Mouse (Mus musculus) midbrain, embryonic 16.5 days (tissue): ENCODE data around the gene Sntb2. TPM values are rescaled to one million over a fixed set of nuclear protein-coding genes. Genes with fewer than 3 reads are reported as not detected.

Experiments
- ATAC-seq: fragments of 200-750 bp; cut with Nextera tagmentation; 2 replicates; pipeline ENCODE4 v1.8.0; 2017; ENCODE audit warnings: moderate TSS enrichment
- H3K27ac ChIP-seq: fragments of 300-500 bp; sonication (generic); 2 replicates; pipeline ENCODE4 v1.5.1; 2014; ENCODE audit warnings: mild to moderate bottlenecking, low read length, mixed read lengths
- H3K27me3 ChIP-seq: fragments of 300-500 bp; sonication (generic); 2 replicates; pipeline ENCODE4 v1.6.1; 2014; ENCODE audit warnings: low read depth, low read length, mixed read lengths; ENCODE audit not compliant: control insufficient read depth, insufficient read depth
- H3K36me3 ChIP-seq: fragments of 300-500 bp; sonication (generic); 2 replicates; pipeline ENCODE4 v1.6.1; 2014; ENCODE audit warnings: mild to moderate bottlenecking, low read length, moderate library complexity, mixed read lengths; ENCODE audit not compliant: control insufficient read depth, insufficient read depth
- H3K4me1 ChIP-seq: fragments of 300-500 bp; sonication (generic); 2 replicates; pipeline ENCODE4 v1.6.1; 2014; ENCODE audit warnings: mild to moderate bottlenecking, low read length, mixed read lengths; ENCODE audit not compliant: control insufficient read depth, insufficient read depth
- H3K4me2 ChIP-seq: fragments of 300-500 bp; sonication (generic); 2 replicates; pipeline ENCODE4 v1.6.1; 2014; ENCODE audit warnings: mild to moderate bottlenecking, low read length, mixed read lengths
- H3K4me3 ChIP-seq: fragments of 300-500 bp; sonication (generic); 2 replicates; pipeline ENCODE4 v1.5.1; 2014; ENCODE audit warnings: low read depth, mild to moderate bottlenecking, low read length, moderate library complexity, mixed read lengths
- H3K9ac ChIP-seq: fragments of 300-500 bp; sonication (generic); 2 replicates; pipeline ENCODE4 v1.6.1; 2014; ENCODE audit warnings: low read depth, low read length, mixed read lengths
- H3K9me3 ChIP-seq: fragments of 300-500 bp; sonication (generic); replicated peaks from 2 replicates; pipeline ENCODE4 v1.6.1; 2014; ENCODE audit warnings: mild to moderate bottlenecking, low read length, mixed read lengths; ENCODE audit not compliant: control insufficient read depth, poor library complexity, severe bottlenecking
- WGBS: fragments of 180-500 bp; shearing (Covaris S2); extraction: QIAGEN DNeasy Blood & Tissue Kit; methylation state at CpG from one replicate; pipeline ENCODE4 v1.1.7; 2014; 5-methylcytosine and 5-hydroxymethylcytosine counted together
- polyA plus RNA-seq: library from polyadenylated mRNA; unstranded; fragments of >200 nt; fragmentation: Nextera tagmentation; extraction: Ambion mirVana; gene quantifications from 2 replicates; pipeline ENCODE4 v1.2.1, GENCODE M21; 2015

The Sntb2 gene
- polyA plus RNA-seq, 1 experiment from 2014 or later = 4.3 TPM

- no peaks in the 10 kb centered on the region for H3K9me3 ChIP-seq
- H3K4me1 ChIP-seq = peaks cover 11% of the 10 kb centered on the region
- peaks cover under 1% of the 10 kb centered on the region; the same call in 1 of the 2 replicates for H3K27me3 ChIP-seq
- no peaks in the 10 kb centered on the region for H3K36me3 ChIP-seq
- peak overlapping the region; percentile 89; the same call in 1 of the 2 replicates for H3K27ac ChIP-seq
- H3K9ac ChIP-seq = peak overlapping the region; percentile 87
- WGBS = under 1% methylated on average over 26 of the region's 26 CpGs
- peak overlapping the region; percentile 84 for H3K4me3 ChIP-seq
- ATAC-seq = peak; percentile 38
- peak overlapping the region; percentile 87 for H3K4me2 ChIP-seq
Measured at GRCm38 (mm10) chr8:106936478-106937051, 1.0 kb downstream of the Sntb2 start.

GRCm38 (mm10) chr8:106937081-106937800 lies 1.7 kb downstream of the Sntb2 start:
- H3K4me1 ChIP-seq = peaks cover 11% of the 10 kb centered on the region
- no peak overlapping the region for H3K27ac ChIP-seq
- no peaks in the 10 kb centered on the region for H3K36me3 ChIP-seq
- 40% methylated on average over 14 of the region's 14 CpGs for WGBS
- peak overlapping the region; percentile 87 for H3K9ac ChIP-seq
- H3K4me3 ChIP-seq = peak overlapping the region; percentile 84
- no peak for ATAC-seq
- H3K9me3 ChIP-seq = no peaks in the 10 kb centered on the region
- no peaks in the 10 kb centered on the region for H3K27me3 ChIP-seq
- H3K4me2 ChIP-seq = peak overlapping the region; percentile 87

- Histone ChIP-seq H3K36me3 (no peaks in the 10 kb centered on the region), H3K9ac (no peak overlapping the region), H3K4me3 (no peak overlapping the region), H3K9me3 (no peaks in the 10 kb centered on the region), H3K4me2 (no peak overlapping the region), H3K4me1 (peaks cover 12% of the 10 kb centered on the region), H3K27me3 (no peaks in the 10 kb centered on the region), H3K27ac (no peak overlapping the region)
- WGBS = 71% methylated on average over 3 of the region's 3 CpGs
- ATAC-seq = no peak
Measured at GRCm38 (mm10) chr8:106941806-106942205, 6.3 kb downstream of the Sntb2 start.

- H3K36me3 ChIP-seq = no peaks in the 10 kb centered on the region
- no peak for ATAC-seq
- 91% methylated on average over 3 of the region's 3 CpGs for WGBS
Measured at GRCm38 (mm10) chr8:106943874-106944418, 8.4 kb downstream of the Sntb2 start.

GRCm38 (mm10) chr8:106944756-106945155 lies 9.2 kb downstream of the Sntb2 start:
- ATAC-seq = no peak
- no peaks in the 10 kb centered on the region for H3K9me3 ChIP-seq
- no peak overlapping the region for H3K27ac ChIP-seq
- no peak overlapping the region for H3K4me2 ChIP-seq
- no peaks in the 10 kb centered on the region for H3K27me3 ChIP-seq
- no peak overlapping the region for H3K4me3 ChIP-seq
- no peaks in the 10 kb centered on the region for H3K36me3 ChIP-seq
- H3K4me1 ChIP-seq = peaks cover 3% of the 10 kb centered on the region; the same call in 1 of the 2 replicates
- no peak overlapping the region for H3K9ac ChIP-seq
- WGBS = 80% methylated on average over 3 of the region's 3 CpGs

More at GRCm38 (mm10) chr8:106943874-106944418, 8.4 kb downstream of the Sntb2 start:
- no peak overlapping the region for H3K4me3 ChIP-seq
- peaks cover 3% of the 10 kb centered on the region; the same call in 1 of the 2 replicates for H3K4me1 ChIP-seq
- no peak overlapping the region for H3K9ac ChIP-seq
- no peak overlapping the region for H3K4me2 ChIP-seq
- no peak overlapping the region for H3K27ac ChIP-seq
- no peaks in the 10 kb centered on the region for H3K9me3 ChIP-seq
- H3K27me3 ChIP-seq = no peaks in the 10 kb centered on the region

- Histone ChIP-seq H3K4me1 (peaks cover 3% of the 10 kb centered on the region; the same call in 1 of the 2 replicates), H3K27me3 (no peaks in the 10 kb centered on the region), H3K9me3 (no peaks in the 10 kb centered on the region), H3K9ac (no peak overlapping the region), H3K27ac (no peak overlapping the region), H3K4me3 (no peak overlapping the region), H3K36me3 (no peaks in the 10 kb centered on the region), H3K4me2 (no peak overlapping the region)
- 89% methylated on average over 3 of the region's 3 CpGs for WGBS
- ATAC-seq = no peak
Measured at GRCm38 (mm10) chr8:106948678-106949243, 13.2 kb downstream of the Sntb2 start.

GRCm38 (mm10) chr8:106951707-106952106 lies 16.2 kb downstream of the Sntb2 start:
- Histone ChIP-seq H3K9ac (no peak overlapping the region), H3K27ac (no peak overlapping the region), H3K9me3 (no peaks in the 10 kb centered on the region), H3K4me1 (no peaks in the 10 kb centered on the region), H3K4me2 (no peak overlapping the region), H3K36me3 (no peaks in the 10 kb centered on the region), H3K27me3 (no peaks in the 10 kb centered on the region), H3K4me3 (no peak overlapping the region)
- 63% methylated on average over 4 of the region's 4 CpGs for WGBS
- no peak for ATAC-seq

- ATAC-seq = no peak
Measured at GRCm38 (mm10) chr8:106953571-106953970, 18.0 kb downstream of the Sntb2 start.

GRCm38 (mm10) chr8:106957086-106957485 lies 21.5 kb downstream of the Sntb2 start:
- no peaks in the 10 kb centered on the region for H3K4me1 ChIP-seq
- H3K36me3 ChIP-seq = no peaks in the 10 kb centered on the region
- H3K4me2 ChIP-seq = no peak overlapping the region
- no peak for ATAC-seq
- no peaks in the 10 kb centered on the region for H3K9me3 ChIP-seq
- H3K27ac ChIP-seq = no peak overlapping the region
- no peak overlapping the region for H3K9ac ChIP-seq
- 88% methylated on average over 3 of the region's 3 CpGs for WGBS
- no peaks in the 10 kb centered on the region for H3K27me3 ChIP-seq
- no peak overlapping the region for H3K4me3 ChIP-seq

More at GRCm38 (mm10) chr8:106953571-106953970, 18.0 kb downstream of the Sntb2 start:
- WGBS = 88% methylated on average over 4 of the region's 4 CpGs
- no peaks in the 10 kb centered on the region for H3K9me3 ChIP-seq
- H3K27ac ChIP-seq = no peak overlapping the region
- H3K4me1 ChIP-seq = no peaks in the 10 kb centered on the region
- H3K27me3 ChIP-seq = no peaks in the 10 kb centered on the region
- no peak overlapping the region for H3K9ac ChIP-seq
- H3K36me3 ChIP-seq = no peaks in the 10 kb centered on the region
- no peak overlapping the region for H3K4me3 ChIP-seq
- H3K4me2 ChIP-seq = no peak overlapping the region
